Mouse (Mus musculus): Measurements from ENCODE around the gene Myh6.

The Myh6 gene

DNA sequence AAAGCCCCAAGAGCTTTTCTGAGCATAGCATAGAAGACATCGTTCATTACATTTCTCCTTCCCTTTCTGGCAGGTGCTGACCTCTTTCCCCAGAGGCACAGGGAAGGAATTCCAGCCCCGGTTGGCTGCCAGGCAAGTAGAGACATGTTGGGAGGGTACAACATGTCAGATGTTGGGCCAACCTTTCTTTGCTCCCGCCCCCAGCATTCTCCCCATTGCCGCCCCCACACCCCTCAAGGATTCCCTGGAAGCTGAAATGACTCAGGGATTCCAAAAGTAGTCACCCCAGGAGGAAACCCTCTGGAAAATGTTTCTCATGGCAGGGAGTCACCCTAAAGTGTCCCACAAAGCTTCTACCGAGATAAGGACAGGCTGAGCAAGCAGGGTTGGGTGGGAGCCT lies 36.9 kb downstream of the Myh6 start:
- DNase-seq, result no peak

- no peak for DNase-seq
Observed at GRCm38 (mm10) chr14:54927296-54927695, 39.4 kb downstream of the Myh6 start.

- DNase-seq, result no peak
Observed at GRCm38 (mm10) chr14:54926401-54927158, 40.1 kb downstream of the Myh6 start.

GRCm38 (mm10) chr14:54925349-54926342 lies 41.1 kb downstream of the Myh6 start, which contains the start of gene Efs:
Efs (minus strand) TSS chr14:54926126.
- DNase-seq, result peak; percentile 23 to 31

GRCm38 (mm10) chr14:54924641-54925348 lies 41.9 kb downstream of the Myh6 start:
- DNase-seq, result no peak

DNA sequence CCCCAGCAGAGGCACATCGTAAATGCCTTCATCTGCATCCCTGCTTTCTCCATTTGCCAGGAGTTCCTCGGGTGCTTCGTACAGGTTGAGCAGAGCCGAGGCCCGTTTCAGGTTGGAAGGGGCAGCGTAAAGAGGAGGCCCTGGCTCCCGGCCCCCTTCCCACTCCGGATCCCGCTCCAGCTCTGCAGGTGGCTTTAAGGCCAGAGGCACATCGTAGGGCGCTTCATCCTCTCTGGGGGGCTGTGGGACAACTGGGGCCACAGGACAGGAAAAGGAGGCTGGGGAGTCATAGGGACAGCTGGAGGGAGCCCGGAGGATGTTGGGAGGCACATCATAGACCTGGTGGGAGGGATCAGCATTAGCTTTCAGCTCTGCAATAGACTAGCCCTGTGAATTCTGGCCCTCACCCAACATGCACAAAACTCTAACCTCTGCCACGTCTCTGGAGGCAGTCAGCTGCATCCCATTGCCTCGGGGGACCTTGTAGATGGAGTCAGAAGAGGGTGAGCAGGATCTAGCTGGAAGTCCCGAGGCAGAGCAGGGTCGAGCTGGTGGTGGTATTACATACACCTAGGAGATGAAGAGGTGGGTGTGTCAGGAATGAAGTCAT lies 46.5 kb downstream of the Myh6 start:
- DNase-seq, result no peak

- DNase-seq, result no peak
Observed at GRCm38 (mm10) chr14:54913343-54913742, 53.4 kb downstream of the Myh6 start.

DNA sequence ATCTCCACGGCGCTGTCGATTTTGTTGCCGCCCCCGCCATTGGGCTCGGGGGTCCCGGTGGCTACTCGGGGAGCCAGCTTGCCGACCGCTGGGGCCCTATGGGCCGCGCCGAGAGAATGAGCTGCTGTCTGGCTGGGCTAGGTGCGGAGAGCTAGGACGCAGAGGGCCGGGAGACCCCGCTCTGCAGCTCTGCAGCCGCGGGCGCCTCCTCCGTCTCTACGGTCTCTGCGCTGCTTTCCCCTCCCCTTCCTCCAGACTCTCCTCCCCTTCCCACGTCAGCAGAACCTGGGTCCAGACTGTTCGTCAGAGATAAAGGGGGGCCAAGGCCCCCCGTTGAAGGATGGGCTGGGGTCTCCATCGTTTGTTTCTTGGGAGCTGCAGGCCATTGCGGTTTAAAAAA lies 53.8 kb downstream of the Myh6 start, which contains the start of gene Slc22a17:
Gene Slc22a17, minus strand, starts transcription at position 247 of the 400 bp plus-strand sequence.
- peak; percentile 35 to 61 for DNase-seq

- no peak for DNase-seq
Observed at GRCm38 (mm10) chr14:54912109-54912850, 54.4 kb downstream of the Myh6 start.

- no peak for DNase-seq
Observed at GRCm38 (mm10) chr14:54908682-54909081, 58.0 kb downstream of the Myh6 start.

GRCm38 (mm10) chr14:54903641-54904040 lies 63.1 kb downstream of the Myh6 start:
- no peak for DNase-seq

DNA sequence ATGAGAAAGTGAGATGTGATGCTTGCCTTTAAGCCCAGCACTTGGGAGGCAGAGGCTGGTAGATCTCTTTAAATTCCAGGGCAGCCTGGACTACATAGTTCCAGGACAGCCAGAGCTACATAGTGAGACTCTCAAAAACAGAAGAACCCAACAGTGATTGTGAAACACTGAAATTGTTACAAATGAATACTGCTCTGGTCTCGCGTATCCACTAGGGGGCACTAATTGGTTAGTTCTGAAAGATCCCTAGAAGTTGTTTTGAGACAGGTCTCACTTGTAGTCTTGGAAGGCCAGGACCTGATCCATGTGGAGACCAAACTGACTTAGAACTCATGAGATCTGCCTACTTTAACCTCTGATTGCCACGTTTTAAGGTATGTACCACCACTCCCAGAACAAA lies 66.3 kb downstream of the Myh6 start:
- peak; percentile 78 to 80 for DNase-seq

DNA sequence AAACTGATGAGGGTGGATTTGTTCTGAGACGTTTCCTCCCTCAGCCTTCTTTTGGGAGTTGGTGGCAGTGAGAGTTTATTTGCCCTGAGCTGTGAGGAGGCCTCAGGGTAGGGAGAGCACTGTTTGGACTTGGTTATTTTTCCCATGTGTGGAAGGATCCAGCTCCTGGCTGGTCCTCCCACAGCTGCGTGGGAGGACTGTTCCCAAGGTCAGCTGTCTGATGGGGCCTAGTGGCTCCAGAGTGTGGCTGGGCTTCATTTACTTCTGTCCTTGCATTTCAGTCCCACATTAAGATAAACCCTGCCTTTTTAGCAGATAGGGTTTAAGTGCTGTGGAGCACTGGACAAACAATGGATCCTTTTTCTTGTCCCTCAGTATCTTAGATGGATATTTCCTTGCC lies 69.3 kb downstream of the Myh6 start:
- DNase-seq, result no peak

- DNase-seq, result peak; percentile 59 to 60
Observed at GRCm38 (mm10) chr14:54894296-54895151, 72.2 kb downstream of the Myh6 start.

- peak; percentile 99 to 100 for DNase-seq
Observed at GRCm38 (mm10) chr14:54893651-54894181, 73.0 kb downstream of the Myh6 start.

- no peak for DNase-seq
Observed at GRCm38 (mm10) chr14:54892200-54892599, 74.5 kb downstream of the Myh6 start, which contains the start of gene Pabpn1. Pabpn1 (plus strand) TSS chr14:54892500.
